Mouse (Mus musculus) embryonic fibroblast, embryonic 13.5 days (primary cell): ENCODE measurements at regions not wholly inside any gene's neighbourhood (a gene's known extent, or its start where the extent isn't known, plus 50 kb on each side); places are given as distances from the start of the nearest gene placed in this dataset.

ENCODE experiments used
- CTCF ChIP-seq: IDR thresholded peaks from 2 replicates; pipeline ENCODE4 v1.5.1; 2011; ENCODE audit warnings: mild to moderate bottlenecking, control low read depth, low read length, moderate library complexity, borderline replicate concordance; ENCODE audit not compliant: insufficient read depth
- POLR2A ChIP-seq: IDR thresholded peaks from 2 replicates; pipeline ENCODE4 v1.6.1; 2011; ENCODE audit warnings: low read depth, mild to moderate bottlenecking, control low read depth, low read length, moderate library complexity

DNA sequence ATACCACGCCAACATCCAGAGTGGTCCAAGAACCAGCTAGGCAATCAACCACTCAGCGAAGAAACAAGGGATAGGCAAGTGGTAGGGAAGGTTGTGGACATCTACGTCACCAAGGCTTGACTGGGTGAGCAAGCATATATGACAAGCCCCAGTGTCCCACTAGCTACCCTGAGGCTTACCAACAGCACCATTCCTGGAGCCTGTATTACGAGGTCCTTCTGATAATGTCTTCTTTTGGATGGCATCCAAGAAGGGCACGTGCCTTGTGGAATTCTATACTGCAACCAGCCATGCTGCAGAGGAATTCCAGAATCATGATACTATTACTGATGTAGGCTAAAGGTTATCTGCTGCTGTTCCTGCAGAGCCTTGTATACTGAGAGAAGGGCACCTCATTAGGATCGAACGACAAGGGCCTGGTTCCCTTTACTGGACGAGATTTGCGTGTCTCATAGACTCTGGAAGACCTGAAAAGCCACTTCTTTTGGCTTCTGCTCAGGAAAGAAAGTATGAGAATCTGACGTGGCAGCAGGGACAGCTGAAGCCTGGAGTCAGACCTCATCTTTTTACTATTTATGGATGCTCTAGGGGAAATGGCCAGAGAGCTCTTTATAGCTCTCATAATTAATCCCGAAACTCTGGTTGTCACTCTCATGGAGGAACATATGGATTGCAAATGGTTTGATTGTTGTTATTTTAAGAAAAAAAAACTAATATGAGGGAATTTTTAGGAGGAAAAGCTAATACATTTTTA lies 101.5 kb upstream of the Rmdn2 start:
- no peak for TF ChIP-seq CTCF
- no peak for TF ChIP-seq POLR2A
